Mouse (Mus musculus) ES-E14 (cell line): ENCODE results near the gene Mst1r. TPM values are rescaled to one million over a fixed set of nuclear protein-coding genes. Genes with fewer than 3 reads are reported as not detected.

Experiments
- DNase-seq: peaks from one replicate; pipeline ENCODE4 v3.0.0-alpha.2; 2013; ENCODE audit warnings: low read depth, low spot score
- H3K27ac ChIP-seq: 2 replicates; pipeline ENCODE4 v1.5.1; 2012; ENCODE audit warnings: low read depth, mild to moderate bottlenecking, low read length, moderate library complexity, mixed read lengths; ENCODE audit not compliant: poor library complexity, insufficient read depth, severe bottlenecking
- H3K36me3 ChIP-seq: 2 replicates; pipeline ENCODE4 v1.6.1; 2012; ENCODE audit warnings: mild to moderate bottlenecking, low read length, moderate library complexity, mixed read lengths; ENCODE audit not compliant: control insufficient read depth, poor library complexity, insufficient read depth, severe bottlenecking
- H3K4me1 ChIP-seq, 2 experiments: fragments of 150-350 bp in 1 of 2; sonication (generic) in 1 of 2; 2 replicates each; pipeline ENCODE4 v1.6.1; 2012; ENCODE audit warnings: low read length in 2 of 2, mild to moderate bottlenecking in 1 of 2, mixed read lengths in 1 of 2; ENCODE audit not compliant: control insufficient read depth in 2 of 2, insufficient read depth in 2 of 2, poor library complexity in 1 of 2
- H3K4me3 ChIP-seq, 2 experiments: fragments of 150-350 bp in 1 of 2; sonication (generic) in 1 of 2; 2 replicates each; pipeline ENCODE4 v1.5.1; 2012; ENCODE audit warnings: low read length in 2 of 2, low read depth in 1 of 2, mild to moderate bottlenecking in 1 of 2, mixed read lengths in 1 of 2; ENCODE audit not compliant: insufficient read depth in 1 of 2, poor library complexity in 1 of 2, severe bottlenecking in 1 of 2
- H3K9ac ChIP-seq: 2 replicates; pipeline ENCODE4 v1.6.1; 2012; ENCODE audit warnings: low read depth, mild to moderate bottlenecking, low read length, mixed read lengths; ENCODE audit not compliant: poor library complexity, insufficient read depth, severe bottlenecking
- H3K9me3 ChIP-seq: fragments of 150-350 bp; sonication (generic); 2 replicates; pipeline ENCODE4 v1.6.1; 2012; ENCODE audit warnings: low read depth, mild to moderate bottlenecking, low read length; ENCODE audit not compliant: control insufficient read depth, insufficient read depth
- CHD2 ChIP-seq: IDR thresholded peaks from 2 replicates; pipeline ENCODE4 v1.6.1; 2014; ENCODE audit warnings: mild to moderate bottlenecking, low read depth, low read length, inconsistent platforms
- HCFC1 ChIP-seq: IDR thresholded peaks from 2 replicates; pipeline ENCODE4 v1.6.1; 2012; ENCODE audit warnings: low read length, inconsistent platforms, borderline replicate concordance; ENCODE audit not compliant: insufficient read depth
- MAFK ChIP-seq: IDR thresholded peaks from 2 replicates; pipeline ENCODE4 v1.6.1; 2014; ENCODE audit warnings: mild to moderate bottlenecking, low read depth, low read length, inconsistent platforms; ENCODE audit not compliant: insufficient read depth
- ZC3H11A ChIP-seq: IDR thresholded peaks from 2 replicates; pipeline ENCODE4 v1.6.1; 2012; ENCODE audit warnings: low read depth, mild to moderate bottlenecking, inconsistent platforms, low read length, borderline replicate concordance
- ZNF384 ChIP-seq: IDR thresholded peaks from 2 replicates; pipeline ENCODE4 v1.6.1; 2012; ENCODE audit warnings: low read depth, low read length, inconsistent platforms
- in situ Hi-C, 2 experiments: fragments of 600-800 bp; cut with MboI; formaldehyde crosslinking; loops; one replicate each; pipeline ENCODE4 v1.15.1; 2025; ENCODE audit warnings: low sequenced_read_pairs in 2 of 2, inconsistent platforms in 1 of 2; ENCODE audit not compliant: unreplicated experiment in 2 of 2
- total RNA-seq: library from RNA; depleted of rRNA; stranded (reverse); fragments of 300-350 nt; gene quantifications from 2 replicates; pipeline ENCODE4 v1.2.3, GENCODE M21; 2012

Mst1r gene
- total RNA-seq, 1 experiment = 0.22 TPM

GRCm38 (mm10) chr9:107888267-107888850 is 18.3 kb upstream of the Mst1r start:
- in situ Hi-C loops = no loop called here
- peak overlapping the region; percentile 71 to 80 for H3K4me3 ChIP-seq
- H3K36me3 ChIP-seq = no peaks in the 10 kb centered on the region
- no peak for DNase-seq
- H3K9ac ChIP-seq = peak overlapping the region; percentile 45; the same call in 1 of the 2 replicates
- H3K9me3 ChIP-seq = no peaks in the 10 kb centered on the region
- TF ChIP-seq ZNF384 = no peak
- no peak for TF ChIP-seq CHD2
- no peak for TF ChIP-seq HCFC1
- TF ChIP-seq ZC3H11A = no peak
- no peak for TF ChIP-seq MAFK
- no peaks in the 10 kb centered on the region for H3K4me1 ChIP-seq
- H3K27ac ChIP-seq = no peak overlapping the region

GRCm38 (mm10) chr9:107890260-107890659 is 16.4 kb upstream of the Mst1r start:
- H3K4me3 ChIP-seq = no peak overlapping the region
- in situ Hi-C loops = no loop called here
- TF ChIP-seq CHD2 (no peak), ZNF384 (no peak), ZC3H11A (no peak), HCFC1 (no peak), MAFK (no peak)

GRCm38 (mm10) chr9:107891023-107891422 is 15.7 kb upstream of the Mst1r start:
- TF ChIP-seq MAFK = no peak
- no peak for TF ChIP-seq HCFC1
- TF ChIP-seq ZC3H11A = no peak; the same call in 1 of the 2 replicates
- TF ChIP-seq ZNF384 = no peak
- TF ChIP-seq CHD2 = no peak
- in situ Hi-C loops = no loop called here
- Histone ChIP-seq H3K9ac (no peak overlapping the region), H3K4me1 (no peaks in the 10 kb centered on the region), H3K27ac (no peak overlapping the region), H3K36me3 (no peaks in the 10 kb centered on the region), H3K9me3 (no peaks in the 10 kb centered on the region), H3K4me3 (no peak overlapping the region)
- DNase-seq = no peak

More at GRCm38 (mm10) chr9:107890260-107890659, 16.4 kb upstream of the Mst1r start:
- Histone ChIP-seq H3K9ac (no peak overlapping the region), H3K4me1 (no peaks in the 10 kb centered on the region), H3K36me3 (no peaks in the 10 kb centered on the region), H3K9me3 (no peaks in the 10 kb centered on the region), H3K27ac (no peak overlapping the region)
- DNase-seq = no peak

- no peaks in the 10 kb centered on the region for H3K36me3 ChIP-seq
- H3K9ac ChIP-seq = no peak overlapping the region
- no peak for DNase-seq
- TF ChIP-seq ZNF384 (no peak), HCFC1 (no peak), CHD2 (no peak), MAFK (no peak), ZC3H11A (no peak)
- H3K4me3 ChIP-seq = no peak overlapping the region
- peaks cover 0 to 4% of the 10 kb centered on the region in 2 experiments; a peak in 1 of 4 replicates for H3K4me1 ChIP-seq
- in situ Hi-C loops = no loop called here
- no peaks in the 10 kb centered on the region for H3K9me3 ChIP-seq
- no peak overlapping the region for H3K27ac ChIP-seq
Observed at GRCm38 (mm10) chr9:107898563-107898962, 8.1 kb upstream of the Mst1r start.

GRCm38 (mm10) chr9:107899855-107900254 is 6.8 kb upstream of the Mst1r start:
- Histone ChIP-seq H3K27ac (no peak overlapping the region), H3K4me1 (peaks cover 0 to 4% of the 10 kb centered on the region in 2 experiments; a peak in 1 of 4 replicates), H3K4me3 (no peak overlapping the region), H3K36me3 (no peaks in the 10 kb centered on the region), H3K9ac (no peak overlapping the region), H3K9me3 (no peaks in the 10 kb centered on the region)
- in situ Hi-C loops = loop anchor here in 1 of 2 experiments (5.0 kb wide), 1 partner anchor 167 kb away; no protein-coding TSS in a partner anchor
- DNase-seq = no peak
- TF ChIP-seq HCFC1 = no peak
- TF ChIP-seq CHD2 = no peak
- no peak for TF ChIP-seq ZC3H11A
- TF ChIP-seq ZNF384 = no peak
- no peak for TF ChIP-seq MAFK
